Mouse (Mus musculus): ENCODE data around the gene Cyp24a1. TPM values are rescaled to one million over a fixed set of nuclear protein-coding genes. Genes with fewer than 3 reads are reported as not detected.

Cyp24a1 gene
- polyA plus RNA-seq (2015; fragmentation: Nextera tagmentation; extraction: Ambion mirVana): not detected in 2 replicates

- Histone ChIP-seq H3K4me3 (replicated peaks; ENCODE audit: low read length) (peak within 1 kb of the TSS; percentile 9), H3K27me3 (ENCODE audit: control insufficient read depth, insufficient read depth, low read length) (peaks cover 62% of the 10 kb centered on the region), H3K27ac (ENCODE audit: low read length) (no peak within 1 kb of the TSS), H3K4me1 (ENCODE audit: control insufficient read depth, insufficient read depth, low read length) (0 out of 2 replicates have a peak, but pooled peaks cover 6% of the 10 kb centered on the region), H3K9me3 (replicated peaks; ENCODE audit: control insufficient read depth, low read length) (no peaks in the 10 kb centered on the region), H3K36me3 (ENCODE audit: control insufficient read depth, insufficient read depth, low read length) (no peaks in the 10 kb centered on the region), H3K9ac (ENCODE audit: low read length) (no peak within 1 kb of the TSS), H3K4me2 (ENCODE audit: low read depth, low read length) (peak within 1 kb of the TSS; percentile 36)
- peak; percentile 73; the same call in 1 of the 2 replicates for ATAC-seq (ENCODE audit: insufficient read depth, low FRiP score)
- 2% methylated on average over 36 of the region's 36 CpGs for WGBS
Observed at GRCm38 (mm10) chr2:170497091-170497566, at the start of gene Cyp24a1. Cyp24a1 (minus strand) TSS chr2:170497145.

DNA sequence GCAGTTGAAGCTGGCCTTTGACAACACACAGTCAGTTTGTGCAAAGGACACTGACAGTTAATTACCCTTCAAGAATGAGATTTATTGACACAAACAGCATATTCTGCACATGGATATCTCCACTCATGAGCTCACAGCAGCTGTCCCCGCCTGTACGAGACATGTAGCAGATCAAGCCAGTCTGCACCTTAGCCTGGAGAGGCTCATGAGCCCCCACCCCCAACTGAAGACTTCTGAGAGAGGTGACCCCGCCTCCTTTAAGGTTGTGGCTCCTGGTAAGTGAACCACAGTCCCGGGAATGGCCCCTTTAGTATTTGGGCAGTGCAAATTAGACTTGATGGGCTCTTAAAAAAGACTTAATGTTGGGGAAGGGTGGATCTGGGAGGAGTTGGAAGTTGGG lies 48.8 kb upstream of the Cyp24a1 start:
- H3K4me1 ChIP-seq (ENCODE audit: control insufficient read depth, insufficient read depth, low read length): no peaks in the 10 kb centered on the region
- 48% methylated on average over 4 of the region's 4 CpGs for WGBS
- no peaks in the 10 kb centered on the region for H3K9me3 ChIP-seq (replicated peaks; ENCODE audit: control insufficient read depth, low read length)
- H3K27ac ChIP-seq (ENCODE audit: low read length): no peak overlapping the region
- no peak for ATAC-seq (ENCODE audit: insufficient read depth, low FRiP score)
- no peak overlapping the region for H3K9ac ChIP-seq (ENCODE audit: low read length)
- no peak overlapping the region for H3K4me3 ChIP-seq (replicated peaks; ENCODE audit: low read length)
- H3K4me2 ChIP-seq (ENCODE audit: low read depth, low read length): no peak overlapping the region
- no peaks in the 10 kb centered on the region for H3K36me3 ChIP-seq (ENCODE audit: control insufficient read depth, insufficient read depth, low read length)
- no peaks in the 10 kb centered on the region for H3K27me3 ChIP-seq (ENCODE audit: control insufficient read depth, insufficient read depth, low read length)

- no peaks in the 10 kb centered on the region for H3K4me1 ChIP-seq (ENCODE audit: control insufficient read depth, insufficient read depth, low read length)
- H3K27ac ChIP-seq (ENCODE audit: low read length): no peak overlapping the region
- H3K4me2 ChIP-seq (ENCODE audit: low read depth, low read length): no peak overlapping the region
- no peak overlapping the region for H3K4me3 ChIP-seq (replicated peaks; ENCODE audit: low read length)
- H3K36me3 ChIP-seq (ENCODE audit: control insufficient read depth, insufficient read depth, low read length): no peaks in the 10 kb centered on the region
- H3K9me3 ChIP-seq (replicated peaks; ENCODE audit: control insufficient read depth, low read length): no peaks in the 10 kb centered on the region
- H3K27me3 ChIP-seq (ENCODE audit: control insufficient read depth, insufficient read depth, low read length): no peaks in the 10 kb centered on the region
- no peak for ATAC-seq (ENCODE audit: insufficient read depth, low FRiP score)
- WGBS: 59% methylated on average over 7 of the region's 7 CpGs
- H3K9ac ChIP-seq (ENCODE audit: low read length): no peak overlapping the region
Observed at GRCm38 (mm10) chr2:170544950-170545349, 48.0 kb upstream of the Cyp24a1 start.

DNA sequence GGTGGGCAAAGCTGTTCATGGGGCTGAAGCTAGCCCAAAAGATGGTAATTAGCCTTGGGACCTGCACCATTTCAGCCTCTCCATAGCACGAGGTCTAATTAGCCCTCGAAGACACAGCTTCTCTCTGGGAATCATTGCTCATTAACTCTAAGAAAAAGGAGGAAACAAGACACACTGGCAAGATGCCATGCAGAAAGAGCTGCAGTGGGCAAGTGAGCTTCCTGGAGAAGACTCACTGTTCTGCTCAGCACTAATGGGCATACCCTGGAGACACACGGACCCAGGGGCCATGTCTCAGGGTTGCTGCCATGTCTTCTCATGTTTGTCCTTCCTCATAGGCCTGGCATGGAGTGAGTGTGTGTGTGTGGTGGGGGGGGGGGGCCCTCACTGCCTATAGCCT lies 47.2 kb upstream of the Cyp24a1 start:
- no peaks in the 10 kb centered on the region for H3K36me3 ChIP-seq (ENCODE audit: control insufficient read depth, insufficient read depth, low read length)
- no peaks in the 10 kb centered on the region for H3K9me3 ChIP-seq (replicated peaks; ENCODE audit: control insufficient read depth, low read length)
- H3K27me3 ChIP-seq (ENCODE audit: control insufficient read depth, insufficient read depth, low read length): no peaks in the 10 kb centered on the region
- no peak for ATAC-seq (ENCODE audit: insufficient read depth, low FRiP score)
- WGBS: 78% methylated on average over 3 of the region's 3 CpGs
- no peak overlapping the region for H3K4me3 ChIP-seq (replicated peaks; ENCODE audit: low read length)
- no peak overlapping the region for H3K27ac ChIP-seq (ENCODE audit: low read length)
- no peaks in the 10 kb centered on the region for H3K4me1 ChIP-seq (ENCODE audit: control insufficient read depth, insufficient read depth, low read length)
- H3K9ac ChIP-seq (ENCODE audit: low read length): no peak overlapping the region
- H3K4me2 ChIP-seq (ENCODE audit: low read depth, low read length): no peak overlapping the region

GRCm38 (mm10) chr2:170543625-170544024 lies 46.7 kb upstream of the Cyp24a1 start:
- WGBS: 74% methylated on average over 5 of the region's 5 CpGs
- Histone ChIP-seq H3K4me1 (ENCODE audit: control insufficient read depth, insufficient read depth, low read length) (no peaks in the 10 kb centered on the region), H3K4me3 (replicated peaks; ENCODE audit: low read length) (no peak overlapping the region), H3K36me3 (ENCODE audit: control insufficient read depth, insufficient read depth, low read length) (no peaks in the 10 kb centered on the region), H3K4me2 (ENCODE audit: low read depth, low read length) (no peak overlapping the region), H3K9me3 (replicated peaks; ENCODE audit: control insufficient read depth, low read length) (no peaks in the 10 kb centered on the region), H3K27ac (ENCODE audit: low read length) (no peak overlapping the region), H3K27me3 (ENCODE audit: control insufficient read depth, insufficient read depth, low read length) (no peaks in the 10 kb centered on the region), H3K9ac (ENCODE audit: low read length) (no peak overlapping the region)
- peak; percentile 69 for ATAC-seq (ENCODE audit: insufficient read depth, low FRiP score)

DNA sequence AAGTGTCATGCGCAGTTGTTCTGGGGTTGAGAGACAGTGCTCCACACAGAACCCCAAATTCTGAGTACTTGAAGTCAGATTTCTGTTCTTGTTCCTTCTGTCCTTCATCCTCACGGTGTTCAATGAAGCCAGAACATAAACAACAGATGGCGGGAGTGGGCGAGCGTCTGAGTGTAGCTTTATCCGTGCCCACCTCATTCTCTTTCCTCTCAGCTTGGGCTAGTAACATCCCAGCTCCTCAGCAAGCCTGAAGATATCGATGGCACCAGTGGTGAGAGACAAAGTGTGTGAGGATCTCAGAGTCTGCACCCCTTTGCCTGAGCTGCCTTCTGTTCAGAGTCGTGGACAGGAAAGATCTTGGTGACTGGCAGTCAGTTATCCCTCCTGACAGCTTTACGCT lies 42.3 kb upstream of the Cyp24a1 start:
- WGBS: 83% methylated on average over 9 of the region's 9 CpGs
- Histone ChIP-seq H3K4me3 (replicated peaks; ENCODE audit: low read length) (no peak overlapping the region), H3K36me3 (ENCODE audit: control insufficient read depth, insufficient read depth, low read length) (no peaks in the 10 kb centered on the region), H3K4me1 (ENCODE audit: control insufficient read depth, insufficient read depth, low read length) (no peaks in the 10 kb centered on the region), H3K4me2 (ENCODE audit: low read depth, low read length) (no peak overlapping the region), H3K27me3 (ENCODE audit: control insufficient read depth, insufficient read depth, low read length) (no peaks in the 10 kb centered on the region), H3K27ac (ENCODE audit: low read length) (no peak overlapping the region), H3K9me3 (replicated peaks; ENCODE audit: control insufficient read depth, low read length) (no peaks in the 10 kb centered on the region), H3K9ac (ENCODE audit: low read length) (no peak overlapping the region)
- ATAC-seq (ENCODE audit: insufficient read depth, low FRiP score): no peak

DNA sequence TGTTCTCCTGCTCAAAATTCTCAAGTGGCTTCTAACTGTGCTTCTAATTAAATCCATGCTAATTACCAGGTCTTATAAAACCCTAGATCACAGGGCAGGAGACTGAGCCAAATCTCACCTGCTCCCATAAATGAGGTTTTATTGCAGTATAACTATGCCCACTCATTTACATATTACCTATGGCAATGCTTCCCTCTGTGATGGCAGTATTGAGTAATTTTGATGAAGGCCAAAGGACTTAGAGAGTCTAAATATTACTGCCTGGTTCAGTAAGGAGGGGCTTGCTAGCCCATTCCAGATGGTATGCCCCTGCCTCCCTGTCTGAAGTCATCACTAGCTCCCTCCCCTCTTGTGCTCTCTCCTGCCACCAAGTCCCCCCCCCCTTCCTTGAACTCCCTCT lies 38.9 kb upstream of the Cyp24a1 start:
- H3K9me3 ChIP-seq (replicated peaks; ENCODE audit: control insufficient read depth, low read length): no peaks in the 10 kb centered on the region
- H3K4me2 ChIP-seq (ENCODE audit: low read depth, low read length): no peak overlapping the region
- no peaks in the 10 kb centered on the region for H3K27me3 ChIP-seq (ENCODE audit: control insufficient read depth, insufficient read depth, low read length)
- H3K4me3 ChIP-seq (replicated peaks; ENCODE audit: low read length): no peak overlapping the region
- ATAC-seq (ENCODE audit: insufficient read depth, low FRiP score): no peak
- no peaks in the 10 kb centered on the region for H3K4me1 ChIP-seq (ENCODE audit: control insufficient read depth, insufficient read depth, low read length)
- H3K9ac ChIP-seq (ENCODE audit: low read length): no peak overlapping the region
- H3K36me3 ChIP-seq (ENCODE audit: control insufficient read depth, insufficient read depth, low read length): no peaks in the 10 kb centered on the region
- no peak overlapping the region for H3K27ac ChIP-seq (ENCODE audit: low read length)

- Histone ChIP-seq H3K4me2 (ENCODE audit: low read depth, low read length) (no peak overlapping the region), H3K9ac (ENCODE audit: low read length) (no peak overlapping the region), H3K4me1 (ENCODE audit: control insufficient read depth, insufficient read depth, low read length) (no peaks in the 10 kb centered on the region), H3K27me3 (ENCODE audit: control insufficient read depth, insufficient read depth, low read length) (no peaks in the 10 kb centered on the region), H3K4me3 (replicated peaks; ENCODE audit: low read length) (no peak overlapping the region), H3K27ac (ENCODE audit: low read length) (no peak overlapping the region), H3K9me3 (replicated peaks; ENCODE audit: control insufficient read depth, low read length) (no peaks in the 10 kb centered on the region), H3K36me3 (ENCODE audit: control insufficient read depth, insufficient read depth, low read length) (no peaks in the 10 kb centered on the region)
- WGBS: 92% methylated on average over 11 of the region's 11 CpGs
- no peak for ATAC-seq (ENCODE audit: insufficient read depth, low FRiP score)
Observed at GRCm38 (mm10) chr2:170534803-170535174, 37.8 kb upstream of the Cyp24a1 start.

DNA sequence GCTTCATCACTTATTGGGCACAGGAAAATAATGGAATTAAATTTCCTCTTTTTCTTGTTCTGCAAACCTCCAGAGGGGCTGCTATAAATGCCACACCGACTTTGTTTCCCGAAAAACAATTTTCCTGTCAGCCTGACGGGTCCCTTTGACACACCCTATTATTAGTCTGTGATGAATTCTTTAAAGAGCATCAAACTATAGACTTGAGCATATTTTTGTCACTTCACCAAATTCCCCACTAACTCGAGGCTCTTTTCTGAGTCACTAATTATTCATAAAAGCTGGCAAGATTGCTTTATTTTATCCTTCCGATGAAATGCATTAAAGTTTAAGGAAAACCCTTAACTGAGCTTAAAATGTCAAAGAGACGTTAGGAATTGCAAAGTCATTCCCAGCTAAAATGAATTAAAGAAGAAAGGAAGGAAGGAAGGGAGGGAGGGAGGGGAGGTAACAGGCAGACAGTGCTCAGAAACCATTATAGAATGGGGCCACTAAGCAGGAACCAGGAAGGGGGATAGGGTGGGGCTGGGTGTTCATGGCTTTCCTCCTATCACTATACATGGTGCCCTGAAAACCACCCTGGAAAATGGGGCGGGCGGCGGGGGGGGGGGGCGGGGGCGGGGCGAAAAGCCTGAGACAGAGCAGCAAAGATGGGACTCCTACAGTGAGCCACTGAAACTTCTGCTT lies 37.3 kb upstream of the Cyp24a1 start:
- ATAC-seq (ENCODE audit: insufficient read depth, low FRiP score): no peak
- H3K36me3 ChIP-seq (ENCODE audit: control insufficient read depth, insufficient read depth, low read length): no peaks in the 10 kb centered on the region
- H3K9me3 ChIP-seq (replicated peaks; ENCODE audit: control insufficient read depth, low read length): no peaks in the 10 kb centered on the region
- H3K27ac ChIP-seq (ENCODE audit: low read length): no peak overlapping the region
- H3K4me3 ChIP-seq (replicated peaks; ENCODE audit: low read length): no peak overlapping the region
- no peak overlapping the region for H3K4me2 ChIP-seq (ENCODE audit: low read depth, low read length)
- H3K9ac ChIP-seq (ENCODE audit: low read length): no peak overlapping the region
- no peaks in the 10 kb centered on the region for H3K27me3 ChIP-seq (ENCODE audit: control insufficient read depth, insufficient read depth, low read length)
- WGBS: 65% methylated on average over 12 of the region's 12 CpGs
- H3K4me1 ChIP-seq (ENCODE audit: control insufficient read depth, insufficient read depth, low read length): no peaks in the 10 kb centered on the region

Measured in stomach, embryonic 16.5 days (tissue).